In genomic region chr14:97068770-97069169, GRCm38 (mm10) we compare ENCODE assay signal across 16 mouse cellular contexts.
"Had no signal": no experiment of that assay in that cellular context is flagged by ENCODE, and none has a peak within 500 bp of the region (broad histone marks: within the 10 kb centered on the region; RNA-seq: fewer than 3 reads in every experiment).

No protein-coding gene starts in this region.

- H3K4me3 ChIP-seq: intestine, embryonic 15.5 days; limb, embryonic 15.5 days; liver, embryonic 12.5 days; lung, embryonic 15.5 days; megakaryocyte, embryonic 14.5 days; myocyte; neural tube, embryonic 15.5 days; stomach, embryonic 15.5 days had no signal

- H3K4me2 ChIP-seq: intestine, embryonic 15.5 days; limb, embryonic 15.5 days; liver, embryonic 12.5 days; lung, embryonic 15.5 days; neural tube, embryonic 15.5 days; stomach, embryonic 15.5 days had no signal

- H3K9ac ChIP-seq: intestine, embryonic 15.5 days; limb, embryonic 15.5 days; liver, embryonic 12.5 days; lung, embryonic 15.5 days; neural tube, embryonic 15.5 days; stomach, embryonic 15.5 days had no signal

- DNase-seq: kidney, adult 18-20 months; kidney, postnatal 14 days; left cerebral cortex, postnatal 4 days; lung, postnatal 14 days; right cerebral cortex, postnatal 14 days; thymus, adult 2 months; thymus, postnatal 25 days had no signal

- H3K4me1 ChIP-seq: intestine, embryonic 15.5 days; limb, embryonic 15.5 days; liver, embryonic 12.5 days; lung, embryonic 15.5 days; megakaryocyte, embryonic 14.5 days; neural tube, embryonic 15.5 days; stomach, embryonic 15.5 days had no signal

- H3K9me3 ChIP-seq: intestine, embryonic 15.5 days; limb, embryonic 15.5 days; liver, embryonic 12.5 days; lung, embryonic 15.5 days; megakaryocyte, embryonic 14.5 days; neural tube, embryonic 15.5 days; stomach, embryonic 15.5 days had no signal

- ATAC-seq: intestine, embryonic 15.5 days; liver, embryonic 12.5 days had no signal

- H3K27ac ChIP-seq: intestine, embryonic 15.5 days; limb, embryonic 15.5 days; liver, embryonic 12.5 days; lung, embryonic 15.5 days; macrophage; neural tube, embryonic 15.5 days; stomach, embryonic 15.5 days had no signal

- H3K36me3 ChIP-seq: intestine, embryonic 15.5 days; limb, embryonic 15.5 days; liver, embryonic 12.5 days; lung, embryonic 15.5 days; neural tube, embryonic 15.5 days; stomach, embryonic 15.5 days had no signal

- H3K27me3 ChIP-seq: intestine, embryonic 15.5 days; limb, embryonic 15.5 days; liver, embryonic 12.5 days; lung, embryonic 15.5 days; megakaryocyte, embryonic 14.5 days; neural tube, embryonic 15.5 days; stomach, embryonic 15.5 days had no signal
